Mouse (Mus musculus) CH12.LX (cell line): ENCODE measurements at regions not wholly inside any gene's neighbourhood (a gene's known extent, or its start where the extent isn't known, plus 50 kb on each side); places are given as distances from the start of the nearest gene placed in this dataset.

Source experiments
- DNase-seq: peaks from one replicate; pipeline ENCODE4 v3.0.0-alpha.2; 2013; ENCODE audit errors: extremely low read depth
- H3K27ac ChIP-seq: 2 replicates; pipeline ENCODE4 v1.5.1; 2012; ENCODE audit warnings: low read depth, mild to moderate bottlenecking, control low read depth, moderate library complexity; ENCODE audit not compliant: insufficient read depth
- H3K27me3 ChIP-seq: replicated peaks from 2 replicates; pipeline ENCODE3; 2012; ENCODE audit warnings: inconsistent platforms
- H3K36me3 ChIP-seq, 2 experiments: replicated peaks in 1 of 2; 2 replicates each; pipeline versions ENCODE3 to v1.6.1; 2012; ENCODE audit warnings: inconsistent platforms in 1 of 2, low read length in 1 of 2, mild to moderate bottlenecking in 1 of 2, mixed read lengths in 1 of 2, moderate library complexity in 1 of 2; ENCODE audit not compliant: control insufficient read depth in 1 of 2, insufficient read depth in 1 of 2
- H3K4me1 ChIP-seq, 2 experiments: 2 replicates each; pipeline ENCODE4 v1.6.1; 2012; ENCODE audit warnings: inconsistent platforms in 1 of 2, moderate library complexity in 1 of 2; ENCODE audit not compliant: insufficient read depth in 2 of 2, control insufficient read depth in 1 of 2
- H3K4me2 ChIP-seq: 2 replicates; pipeline ENCODE4 v1.6.1; 2012; ENCODE audit warnings: low read depth, mild to moderate bottlenecking, control low read depth; ENCODE audit not compliant: poor library complexity, insufficient read depth, severe bottlenecking
- H3K4me3 ChIP-seq, 3 experiments: fragments of 150-350 bp in 1 of 3; sonication (generic) in 1 of 3; replicated peaks in 1 of 3; 2 replicates each; pipeline versions ENCODE3 to v1.5.1; 2011 to 2012; ENCODE audit warnings: low read depth in 2 of 3, low read length in 2 of 3, mild to moderate bottlenecking in 2 of 3, moderate library complexity in 2 of 3, control low read depth in 1 of 3, improper control_type of control experiment in 1 of 3, inconsistent platforms in 1 of 3, mixed read lengths in 1 of 3; ENCODE audit not compliant: poor library complexity in 1 of 3
- H3K79me2 ChIP-seq: replicated peaks from 2 replicates; pipeline ENCODE4 v1.6.1; 2012; ENCODE audit warnings: mild to moderate bottlenecking, moderate library complexity; ENCODE audit not compliant: control insufficient read depth, poor library complexity, insufficient read depth, severe bottlenecking; ENCODE audit errors: extremely low read depth
- H3K9ac ChIP-seq: 2 replicates; pipeline ENCODE4 v1.6.1; 2012; ENCODE audit warnings: low read depth, mild to moderate bottlenecking, control low read depth, moderate library complexity; ENCODE audit not compliant: insufficient read depth
- H3K9me3 ChIP-seq: replicated peaks from 2 replicates; pipeline ENCODE3; 2012; ENCODE audit warnings: low read length, inconsistent platforms, mixed read lengths
- BHLHE40 ChIP-seq: IDR thresholded peaks from 2 replicates; pipeline ENCODE4 v1.6.1; 2011; ENCODE audit warnings: mild to moderate bottlenecking, low read depth, low read length, improper control_type of control experiment
- CTCF ChIP-seq, 2 experiments: IDR thresholded peaks in 1 of 2; conservative IDR thresholded peaks in 1 of 2; 2 replicates each; pipeline ENCODE4 v1.5.1; 2011 to 2012; ENCODE audit warnings: low read depth in 2 of 2, low read length in 2 of 2, improper control_type of control experiment in 1 of 2, inconsistent platforms in 1 of 2, mild to moderate bottlenecking in 1 of 2, moderate library complexity in 1 of 2
- E2F4 ChIP-seq: IDR thresholded peaks from 2 replicates; pipeline ENCODE4 v1.6.1; 2011; ENCODE audit warnings: low read depth, low read length, improper control_type of control experiment; ENCODE audit not compliant: insufficient replicate concordance
- ELF1 ChIP-seq: IDR thresholded peaks from 2 replicates; pipeline ENCODE4 v1.6.1; 2014; ENCODE audit warnings: low read depth, mild to moderate bottlenecking, inconsistent platforms, low read length, improper control_type of control experiment
- HCFC1 ChIP-seq: IDR thresholded peaks from 2 replicates; pipeline ENCODE4 v1.6.1; 2012; ENCODE audit warnings: low read depth, mild to moderate bottlenecking, inconsistent platforms, low read length, improper control_type of control experiment
- JUN ChIP-seq: IDR thresholded peaks from 2 replicates; pipeline ENCODE4 v1.6.1; 2011; ENCODE audit warnings: low read depth, mild to moderate bottlenecking, low read length, improper control_type of control experiment, moderate library complexity; ENCODE audit not compliant: insufficient read depth
- KAT2A ChIP-seq: IDR thresholded peaks from 2 replicates; pipeline ENCODE4 v1.6.1; 2012; ENCODE audit warnings: low read length, improper control_type of control experiment, inconsistent platforms; ENCODE audit not compliant: insufficient replicate concordance
- MAX ChIP-seq: IDR thresholded peaks from 2 replicates; pipeline ENCODE4 v1.6.1; 2011; ENCODE audit warnings: low read length, improper control_type of control experiment
- MAZ ChIP-seq: IDR thresholded peaks from 2 replicates; pipeline ENCODE4 v1.6.1; 2012; ENCODE audit warnings: low read depth, mild to moderate bottlenecking, inconsistent platforms, low read length, improper control_type of control experiment, moderate library complexity
- MEF2A ChIP-seq: IDR thresholded peaks from 2 replicates; pipeline ENCODE4 v1.6.1; 2014; ENCODE audit warnings: low read depth, mild to moderate bottlenecking, inconsistent platforms, low read length, improper control_type of control experiment, borderline replicate concordance
- MXI1 ChIP-seq: IDR thresholded peaks from 2 replicates; pipeline ENCODE4 v1.6.1; 2011; ENCODE audit warnings: mild to moderate bottlenecking, low read depth, low read length, improper control_type of control experiment
- MYC ChIP-seq: IDR thresholded peaks from 2 replicates; pipeline ENCODE4 v1.6.1; 2011; ENCODE audit warnings: low read depth, mild to moderate bottlenecking, improper control_type of control experiment, low read length
- NELFE ChIP-seq: IDR thresholded peaks from 2 replicates; pipeline ENCODE4 v1.6.1; 2011; ENCODE audit warnings: low read depth, low read length, improper control_type of control experiment
- NRF1 ChIP-seq: IDR thresholded peaks from 2 replicates; pipeline ENCODE4 v1.6.1; 2014; ENCODE audit warnings: low read depth, mild to moderate bottlenecking, inconsistent platforms, low read length, improper control_type of control experiment, moderate library complexity
- PAX5 ChIP-seq: IDR thresholded peaks from 2 replicates; pipeline ENCODE4 v1.6.1; 2012; ENCODE audit warnings: low read length, inconsistent platforms, mixed read lengths
- POLR2A ChIP-seq: IDR thresholded peaks from 2 replicates; pipeline ENCODE4 v1.6.1; 2011; ENCODE audit warnings: low read depth, mild to moderate bottlenecking, improper control_type of control experiment, low read length
- RAD21 ChIP-seq: IDR thresholded peaks from 2 replicates; pipeline ENCODE4 v1.6.1; 2011; ENCODE audit warnings: low read depth, mild to moderate bottlenecking, low read length, improper control_type of control experiment, moderate library complexity
- SIN3A ChIP-seq: IDR thresholded peaks from 2 replicates; pipeline ENCODE4 v1.6.1; 2012; ENCODE audit warnings: low read length, improper control_type of control experiment, inconsistent platforms
- SMC3 ChIP-seq: IDR thresholded peaks from 2 replicates; pipeline ENCODE4 v1.6.1; 2011; ENCODE audit warnings: low read depth, low read length, improper control_type of control experiment
- TBP ChIP-seq: conservative IDR thresholded peaks from 2 replicates; pipeline ENCODE4 v1.6.1; 2011; ENCODE audit warnings: low read depth, low read length, improper control_type of control experiment
- TCF12 ChIP-seq: IDR thresholded peaks from 2 replicates; pipeline ENCODE4 v1.6.1; 2014; ENCODE audit warnings: low read depth, mild to moderate bottlenecking, inconsistent platforms, low read length, improper control_type of control experiment
- USF1 ChIP-seq: IDR thresholded peaks from 2 replicates; pipeline ENCODE4 v1.6.1; 2014; ENCODE audit warnings: low read depth, mild to moderate bottlenecking, inconsistent platforms, low read length, improper control_type of control experiment
- ZMIZ1 ChIP-seq: IDR thresholded peaks from 2 replicates; pipeline ENCODE4 v1.6.1; 2012; ENCODE audit warnings: low read depth, mild to moderate bottlenecking, inconsistent platforms, low read length, improper control_type of control experiment
- dilution Hi-C: fragments of 300-500 bp; cut with MboI; formaldehyde crosslinking; loops from 2 replicates; pipeline ENCODE4 v1.14.3; 2020; ENCODE audit warnings: low sequenced_read_pairs; ENCODE audit not compliant: extremely low pct_unique_long_range_greater_than_20kb, extremely low pct_ligation_motif_present
- in situ Hi-C: fragments of 300-500 bp; cut with MboI; formaldehyde crosslinking; loops from 3 replicates; pipeline ENCODE4 v1.14.3; 2019; ENCODE audit warnings: low sequenced_read_pairs, low pct_ligation_motif_present, low pct_unique_long_range_greater_than_20kb, mixed read lengths

GRCm38 (mm10) chr19:32958791-32959190 is 201.5 kb downstream of the Pten start:
- H3K27me3 ChIP-seq: no peaks in the 10 kb centered on the region
- no peak overlapping the region for H3K4me2 ChIP-seq
- H3K4me1 ChIP-seq: peaks cover 17 to 67% of the 10 kb centered on the region in 2 experiments
- no peak for DNase-seq
- H3K79me2 ChIP-seq: no peaks in the 10 kb centered on the region
- in situ Hi-C loops: loop anchor here (10.0 kb wide), 1 partner anchor 266 kb away; no protein-coding TSS in a partner anchor
- no peak overlapping the region for H3K9ac ChIP-seq
- no peaks in the 10 kb centered on the region for H3K36me3 ChIP-seq
- dilution Hi-C loops: no loop called here
- H3K9me3 ChIP-seq: no peaks in the 10 kb centered on the region
- TF ChIP-seq CTCF (conservative IDR thresholded peaks at IDR 0.05 in 1 of 2, IDR thresholded peaks at IDR 0.05 in 1 of 2; ENCODE audit: low read depth in 2 of 2, low read length in 2 of 2) (0 out of 4 replicates have a peak, but pooled peaks of 1 of the 2 experiments have one; percentile 4), MEF2A (no peak), MAX (no peak), BHLHE40 (no peak), MAZ (no peak)
- H3K4me3 ChIP-seq: no peak overlapping the region
- no peak overlapping the region for H3K27ac ChIP-seq

GRCm38 (mm10) chr19:32959844-32960195 is 202.5 kb downstream of the Pten start:
- in situ Hi-C loops: loop anchor here (10.0 kb wide), 1 partner anchor 265 kb away; no protein-coding TSS in a partner anchor
- Histone ChIP-seq H3K4me2 (no peak overlapping the region), H3K9me3 (peaks cover 1% of the 10 kb centered on the region), H3K4me3 (no peak overlapping the region), H3K79me2 (no peaks in the 10 kb centered on the region), H3K9ac (no peak overlapping the region), H3K27ac (no peak overlapping the region), H3K27me3 (no peaks in the 10 kb centered on the region), H3K36me3 (no peaks in the 10 kb centered on the region), H3K4me1 (peaks cover 13 to 67% of the 10 kb centered on the region in 2 experiments)
- no peak for TF ChIP-seq SIN3A
- dilution Hi-C loops: no loop called here
- DNase-seq: no peak

- in situ Hi-C loops: no loop called here
- H3K9me3 ChIP-seq: peaks cover 4% of the 10 kb centered on the region
- no peaks in the 10 kb centered on the region for H3K79me2 ChIP-seq
- H3K4me1 ChIP-seq: peaks cover 13 to 68% of the 10 kb centered on the region in 2 experiments
- H3K27ac ChIP-seq: no peak overlapping the region
- H3K9ac ChIP-seq: no peak overlapping the region
- TF ChIP-seq RAD21 (no peak), PAX5 (no peak), KAT2A (no peak), ZMIZ1 (no peak), MYC (no peak), JUN (no peak), TCF12 (no peak), POLR2A (no peak), TBP (no peak), MXI1 (no peak), ELF1 (no peak), MAZ (no peak), SMC3 (no peak), NRF1 (no peak), MAX (no peak), HCFC1 (no peak), BHLHE40 (no peak), USF1 (no peak), NELFE (no peak), E2F4 (no peak)
- H3K4me2 ChIP-seq: no peak overlapping the region
- no peak for DNase-seq
- H3K27me3 ChIP-seq: no peaks in the 10 kb centered on the region
- H3K36me3 ChIP-seq: no peaks in the 10 kb centered on the region
- dilution Hi-C loops: no loop called here
- H3K4me3 ChIP-seq: no peak overlapping the region
Observed at GRCm38 (mm10) chr19:32960196-32960947, 203.1 kb downstream of the Pten start.
